Mouse (Mus musculus) limb, embryonic 14.5 days (tissue): ENCODE results near the gene Pak1. TPM values are rescaled to one million over a fixed set of nuclear protein-coding genes. Genes with fewer than 3 reads are reported as not detected.
A peak's percentile ranks its signal among the peaks of the same experiment; 100 is the strongest.

ENCODE experiments used
- ATAC-seq: fragments of 200-750 bp; cut with Nextera tagmentation; 2 replicates; pipeline ENCODE4 v1.8.0; 2017; ENCODE audit warnings: low read depth, moderate number of reproducible peaks, moderate TSS enrichment; ENCODE audit not compliant: low FRiP score
- DNase-seq: peaks from one replicate; pipeline ENCODE4 v3.0.0-alpha.2; 2015; ENCODE audit warnings: low spot score
- H3K27ac ChIP-seq: fragments of 300-500 bp; sonication (generic); replicated peaks from 2 replicates; pipeline ENCODE4 v1.5.1; 2014; ENCODE audit warnings: low read depth, mild to moderate bottlenecking, low read length, moderate library complexity, mixed read lengths
- H3K27me3 ChIP-seq: fragments of 300-500 bp; sonication (generic); 2 replicates; pipeline ENCODE4 v1.6.1; 2014; ENCODE audit warnings: low read length, mixed read lengths; ENCODE audit not compliant: control insufficient read depth, insufficient read depth
- H3K36me3 ChIP-seq: fragments of 300-500 bp; sonication (generic); 2 replicates; pipeline ENCODE4 v1.6.1; 2014; ENCODE audit warnings: mild to moderate bottlenecking, low read length, moderate library complexity, mixed read lengths; ENCODE audit not compliant: control insufficient read depth, insufficient read depth
- H3K4me1 ChIP-seq: fragments of 300-500 bp; sonication (generic); 2 replicates; pipeline ENCODE4 v1.6.1; 2014; ENCODE audit warnings: antibody characterized with exemption, low read length, mixed read lengths; ENCODE audit not compliant: control insufficient read depth, insufficient read depth
- H3K4me2 ChIP-seq: fragments of 300-500 bp; sonication (generic); replicated peaks from 2 replicates; pipeline ENCODE4 v1.6.1; 2014; ENCODE audit warnings: low read depth, mild to moderate bottlenecking, low read length, moderate library complexity; ENCODE audit not compliant: severe bottlenecking
- H3K4me3 ChIP-seq: fragments of 300-500 bp; sonication (generic); replicated peaks from 2 replicates; pipeline ENCODE4 v1.5.1; 2014; ENCODE audit warnings: low read length
- H3K9ac ChIP-seq: fragments of 300-500 bp; sonication (generic); 2 replicates; pipeline ENCODE4 v1.6.1; 2014; ENCODE audit warnings: mild to moderate bottlenecking, low read depth, low read length, moderate library complexity; ENCODE audit not compliant: severe bottlenecking
- H3K9me3 ChIP-seq: fragments of 300-500 bp; sonication (generic); 2 replicates; pipeline ENCODE4 v1.6.1; 2016; ENCODE audit warnings: low read length; ENCODE audit not compliant: control insufficient read depth
- POLR2A ChIP-seq: fragments of 200-500 bp; IDR thresholded peaks from 2 replicates; pipeline ENCODE4 v1.8.0; 2012; ENCODE audit warnings: inconsistent platforms, mild to moderate bottlenecking, moderate library complexity, borderline replicate concordance; ENCODE audit not compliant: insufficient read depth, insufficient read length; ENCODE audit errors: extremely low read depth
- WGBS: fragments of 180-500 bp; shearing (Covaris S2); extraction: QIAGEN DNeasy Blood & Tissue Kit; methylation state at CpG from one replicate; pipeline ENCODE4 v1.1.7; 2014; 5-methylcytosine and 5-hydroxymethylcytosine counted together
- polyA plus RNA-seq, 2 experiments: library from polyadenylated mRNA; depleted of rRNA in 1 of 2; stranded (reverse) in 1 of 2; unstranded in 1 of 2; fragments of >200 nt; fragmentation: Nextera tagmentation in 1 of 2; extraction: Ambion mirVana in 1 of 2; gene quantifications; 2 replicates each; pipeline versions ENCODE4 v1.2.1 to v1.2.3; 2012 to 2014

Pak1 gene
- polyA plus RNA-seq, 2 experiments = 16.2 to 21.6 TPM

- H3K27me3 ChIP-seq = no peaks in the 10 kb centered on the region
- TF ChIP-seq POLR2A = no peak
- H3K4me3 ChIP-seq = no peak overlapping the region
- H3K27ac ChIP-seq = no peak overlapping the region
- H3K4me1 ChIP-seq = no peaks in the 10 kb centered on the region
- H3K9me3 ChIP-seq = no peaks in the 10 kb centered on the region
- DNase-seq = no peak
- ATAC-seq = no peak
- no peak overlapping the region for H3K4me2 ChIP-seq
- 47% methylated on average over 1 of the region's 1 CpGs for WGBS
- H3K36me3 ChIP-seq = 0 out of 2 replicates have a peak, but pooled peaks cover 4% of the 10 kb centered on the region
- H3K9ac ChIP-seq = no peak overlapping the region
Measured at GRCm38 (mm10) chr7:97868766-97869165, 80.4 kb downstream of the Pak1 start.

DNA sequence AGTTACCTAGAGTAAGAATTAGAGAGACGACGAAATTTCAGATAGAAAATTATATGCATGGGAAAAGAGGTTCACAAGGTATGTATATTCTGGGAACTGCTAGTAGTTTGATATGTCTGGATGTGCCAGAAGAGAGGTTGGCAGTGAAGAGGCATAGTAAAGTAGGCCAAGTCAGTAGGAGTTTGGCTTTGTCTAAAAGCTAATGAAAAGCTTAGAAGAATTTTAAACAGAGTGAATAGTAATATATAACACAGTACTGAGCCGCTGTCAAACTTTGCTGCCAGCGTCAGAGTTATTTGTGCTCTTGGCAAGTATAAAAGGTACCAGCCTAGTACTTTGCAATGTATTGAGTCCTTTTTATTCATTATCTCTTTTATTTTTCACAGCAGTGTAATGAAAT is 84.1 kb downstream of the Pak1 start:
- no peaks in the 10 kb centered on the region for H3K27me3 ChIP-seq
- no peaks in the 10 kb centered on the region for H3K9me3 ChIP-seq
- H3K4me2 ChIP-seq = no peak overlapping the region
- no peak for TF ChIP-seq POLR2A
- H3K27ac ChIP-seq = no peak overlapping the region
- H3K4me3 ChIP-seq = no peak overlapping the region
- no peaks in the 10 kb centered on the region for H3K36me3 ChIP-seq
- no peak for DNase-seq
- H3K9ac ChIP-seq = no peak overlapping the region
- no peak for ATAC-seq
- WGBS = 95% methylated on average over 4 of the region's 4 CpGs
- no peaks in the 10 kb centered on the region for H3K4me1 ChIP-seq

- Histone ChIP-seq H3K4me1 (no peaks in the 10 kb centered on the region), H3K9me3 (no peaks in the 10 kb centered on the region), H3K4me2 (no peak overlapping the region), H3K27me3 (no peaks in the 10 kb centered on the region), H3K36me3 (no peaks in the 10 kb centered on the region), H3K9ac (no peak overlapping the region), H3K4me3 (no peak overlapping the region), H3K27ac (no peak overlapping the region)
- no peak for DNase-seq
- TF ChIP-seq POLR2A = no peak
- no peak for ATAC-seq
Measured at GRCm38 (mm10) chr7:97873317-97873716, 85.0 kb downstream of the Pak1 start.

DNA sequence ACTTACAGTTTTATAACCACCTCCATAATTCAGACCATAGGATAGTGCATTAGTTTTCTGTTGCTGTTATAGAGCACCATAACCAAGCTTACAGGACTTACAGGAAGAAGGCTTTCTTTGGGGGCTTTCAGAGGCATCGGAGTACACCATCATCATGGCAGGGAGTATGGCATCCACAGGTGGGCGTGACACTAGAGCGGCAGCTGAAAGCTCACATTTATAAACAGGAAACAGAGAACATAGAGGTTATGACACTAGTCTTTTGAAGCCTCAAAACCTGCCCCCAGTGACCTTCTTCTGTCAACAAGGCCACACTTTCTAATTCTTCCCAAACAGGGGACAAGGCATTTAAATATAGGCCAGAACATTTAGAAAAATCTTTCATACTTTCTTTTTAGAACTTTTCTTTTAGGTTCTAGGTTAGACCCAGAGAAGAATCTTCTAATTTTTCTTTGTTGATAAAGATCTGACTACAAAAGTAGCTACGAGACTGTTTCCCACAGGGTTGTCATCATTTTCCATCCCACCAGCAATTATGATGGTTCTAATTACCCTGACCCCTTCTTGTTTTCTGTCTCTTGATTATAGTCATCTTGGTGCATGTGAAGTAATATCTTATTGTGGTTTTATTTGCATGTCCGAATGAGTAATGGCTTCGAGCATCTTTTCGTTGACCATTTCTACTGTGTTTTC is 89.7 kb downstream of the Pak1 start:
- TF ChIP-seq POLR2A = no peak
- no peak overlapping the region for H3K4me2 ChIP-seq
- H3K36me3 ChIP-seq = no peaks in the 10 kb centered on the region
- DNase-seq = no peak
- no peaks in the 10 kb centered on the region for H3K4me1 ChIP-seq
- WGBS = 86% methylated on average over 7 of the region's 7 CpGs
- H3K27ac ChIP-seq = no peak overlapping the region
- H3K9ac ChIP-seq = no peak overlapping the region
- H3K9me3 ChIP-seq = no peaks in the 10 kb centered on the region
- no peaks in the 10 kb centered on the region for H3K27me3 ChIP-seq
- ATAC-seq = no peak
- no peak overlapping the region for H3K4me3 ChIP-seq

- no peaks in the 10 kb centered on the region for H3K4me1 ChIP-seq
- DNase-seq = no peak
- H3K9ac ChIP-seq = no peak overlapping the region
- H3K4me3 ChIP-seq = no peak overlapping the region
- no peak overlapping the region for H3K4me2 ChIP-seq
- WGBS = 82% methylated on average over 3 of the region's 3 CpGs
- no peak for TF ChIP-seq POLR2A
- H3K27ac ChIP-seq = no peak overlapping the region
- peaks cover 13% of the 10 kb centered on the region for H3K36me3 ChIP-seq
- no peaks in the 10 kb centered on the region for H3K9me3 ChIP-seq
- H3K27me3 ChIP-seq = no peaks in the 10 kb centered on the region
- peak; percentile 62; the same call in 1 of the 2 replicates for ATAC-seq
Measured at GRCm38 (mm10) chr7:97911646-97912045, 123.3 kb downstream of the Pak1 start.
